Mouse (Mus musculus) embryonic facial prominence, embryonic 14.5 days (tissue): ENCODE results near the gene Clec18a. TPM values are rescaled to one million over a fixed set of nuclear protein-coding genes. Genes with fewer than 3 reads are reported as not detected.
A peak's percentile ranks its signal among the peaks of the same experiment; 100 is the strongest.
"Not testable (repeated sequence)": the region's sequence is repeated elsewhere in the genome, so short reads cannot be mapped to it uniquely, and the experiment has no call there.

Experiments
- ATAC-seq: fragments of 200-750 bp; cut with Nextera tagmentation; 2 replicates; pipeline ENCODE4 v1.8.0; 2017; ENCODE audit warnings: low read depth, moderate number of reproducible peaks, moderate TSS enrichment
- DNase-seq: peaks from one replicate; pipeline ENCODE4 v3.0.0-alpha.2; 2015; ENCODE audit warnings: low spot score
- H3K27ac ChIP-seq: fragments of 300-500 bp; sonication (generic); replicated peaks from 2 replicates; pipeline ENCODE4 v1.5.1; 2014; ENCODE audit warnings: low read depth, mild to moderate bottlenecking, low read length, moderate library complexity
- H3K27me3 ChIP-seq: fragments of 300-500 bp; sonication (generic); replicated peaks from 2 replicates; pipeline ENCODE4 v1.6.1; 2014; ENCODE audit warnings: low read length; ENCODE audit not compliant: control insufficient read depth, insufficient read depth
- H3K36me3 ChIP-seq: fragments of 300-500 bp; sonication (generic); 2 replicates; pipeline ENCODE4 v1.6.1; 2014; ENCODE audit warnings: low read length, mixed read lengths; ENCODE audit not compliant: control insufficient read depth, insufficient read depth
- H3K4me1 ChIP-seq: fragments of 300-500 bp; sonication (generic); 2 replicates; pipeline ENCODE4 v1.6.1; 2014; ENCODE audit warnings: antibody characterized with exemption, low read length; ENCODE audit not compliant: control insufficient read depth, insufficient read depth
- H3K4me2 ChIP-seq: fragments of 300-500 bp; sonication (generic); 2 replicates; pipeline ENCODE4 v1.6.1; 2014; ENCODE audit warnings: low read depth, mild to moderate bottlenecking, low read length, moderate library complexity, mixed read lengths
- H3K4me3 ChIP-seq: fragments of 300-500 bp; sonication (generic); 2 replicates; pipeline ENCODE4 v1.5.1; 2014; ENCODE audit warnings: low read depth, mild to moderate bottlenecking, low read length
- H3K9ac ChIP-seq: fragments of 300-500 bp; sonication (generic); 2 replicates; pipeline ENCODE4 v1.6.1; 2014; ENCODE audit warnings: low read depth, mild to moderate bottlenecking, low read length, moderate library complexity, mixed read lengths
- H3K9me3 ChIP-seq: fragments of 300-500 bp; sonication (generic); 2 replicates; pipeline ENCODE4 v1.6.1; 2016; ENCODE audit warnings: low read length; ENCODE audit not compliant: control insufficient read depth
- WGBS: fragments of 180-500 bp; shearing (Covaris S2); extraction: QIAGEN DNeasy Blood & Tissue Kit; methylation state at CpG from one replicate; pipeline ENCODE4 v1.1.7; 2014; 5-methylcytosine and 5-hydroxymethylcytosine counted together
- polyA plus RNA-seq: library from polyadenylated mRNA; unstranded; fragments of >200 nt; fragmentation: Nextera tagmentation; extraction: Ambion mirVana; gene quantifications from 2 replicates; pipeline ENCODE4 v1.2.1, GENCODE M21; 2014

The Clec18a gene
- polyA plus RNA-seq, 1 experiment from 2014 or later, result 0.68 TPM

DNA sequence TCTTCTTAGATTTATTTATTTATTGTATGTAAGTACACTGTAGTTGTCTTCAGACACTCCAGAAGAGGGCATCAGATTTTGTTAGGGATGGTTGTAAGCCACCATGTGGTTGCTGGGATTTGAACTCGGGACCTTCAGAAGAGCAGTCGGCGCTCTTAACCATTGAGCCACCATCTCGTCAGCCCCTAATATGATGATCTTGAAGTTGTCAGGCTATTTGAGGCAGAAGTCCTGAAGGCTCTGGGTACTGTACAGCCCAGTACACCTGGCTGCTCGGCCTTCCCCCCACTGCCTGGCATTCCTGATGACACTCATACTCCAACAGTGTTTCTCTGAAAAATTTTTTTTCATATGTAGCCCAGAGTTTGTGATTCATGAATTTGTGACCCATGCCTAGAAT lies 8.3 kb downstream of the Clec18a start:
- ATAC-seq, H3K4me2 ChIP-seq, H3K9me3 ChIP-seq, H3K4me3 ChIP-seq, H3K27ac ChIP-seq, DNase-seq, H3K36me3 ChIP-seq, H3K9ac ChIP-seq, H3K4me1 ChIP-seq, H3K27me3 ChIP-seq: not testable (repeated sequence)
- 83% methylated on average over 5 of the region's 5 CpGs for WGBS

DNA sequence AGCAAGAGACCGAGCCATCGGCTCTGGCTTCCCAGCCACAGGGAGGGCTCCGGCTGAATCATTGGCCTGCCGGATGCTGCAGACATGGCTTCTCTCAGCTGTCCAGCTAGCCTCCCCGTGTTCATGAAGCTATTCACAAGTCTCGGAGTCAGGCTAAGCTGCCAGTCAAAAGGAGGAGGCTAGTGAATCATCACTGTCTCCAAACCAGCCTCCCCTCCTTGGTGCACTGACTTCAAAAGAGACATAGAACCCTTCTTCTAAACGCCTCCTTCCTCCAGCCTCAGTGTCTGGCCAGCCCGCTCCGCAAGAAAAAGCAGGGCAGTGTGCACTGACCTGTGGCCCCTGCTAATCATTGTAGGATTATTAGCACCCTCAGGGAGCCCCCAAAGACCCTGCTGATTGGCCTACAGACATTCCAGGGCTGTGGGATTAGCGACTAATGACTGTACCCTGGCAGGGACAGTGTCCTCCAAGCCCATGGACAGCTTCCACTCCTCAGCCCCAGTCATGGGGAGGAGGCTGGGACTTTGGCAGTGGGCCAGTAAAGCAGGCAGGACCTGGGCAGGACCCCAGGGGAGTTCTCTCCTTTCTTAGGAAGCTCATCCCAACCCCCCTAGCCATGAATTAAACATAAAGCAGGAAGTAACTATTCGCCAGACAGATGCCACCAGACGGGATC lies 10.5 kb downstream of the Clec18a start:
- 46% methylated on average over 11 of the region's 12 CpGs for WGBS
- 0 out of 2 replicates have a peak, but pooled peaks have one; percentile 53 for ATAC-seq
- Histone ChIP-seq H3K4me1 (no peaks in the 10 kb centered on the region), H3K4me2 (no peak overlapping the region), H3K4me3 (no peak overlapping the region), H3K27ac (no peak overlapping the region), H3K27me3 (no peaks in the 10 kb centered on the region; the same call in 1 of the 2 replicates), H3K9ac (no peak overlapping the region), H3K9me3 (no peaks in the 10 kb centered on the region), H3K36me3 (no peaks in the 10 kb centered on the region)
- peak; percentile 18 for DNase-seq

GRCm38 (mm10) chr8:111079861-111080271 lies 12.4 kb downstream of the Clec18a start:
- Histone ChIP-seq H3K9ac (0 out of 2 replicates have a peak overlapping the region, but pooled peaks have one; percentile 19), H3K4me1 (no peaks in the 10 kb centered on the region), H3K9me3 (no peaks in the 10 kb centered on the region), H3K36me3 (no peaks in the 10 kb centered on the region), H3K4me2 (no peak overlapping the region), H3K27ac (no peak overlapping the region), H3K27me3 (no peaks in the 10 kb centered on the region; the same call in 1 of the 2 replicates), H3K4me3 (no peak overlapping the region)
- ATAC-seq (no peak), DNase-seq (peak; percentile 39)
- WGBS, result 35% methylated on average over 6 of the region's 6 CpGs

DNA sequence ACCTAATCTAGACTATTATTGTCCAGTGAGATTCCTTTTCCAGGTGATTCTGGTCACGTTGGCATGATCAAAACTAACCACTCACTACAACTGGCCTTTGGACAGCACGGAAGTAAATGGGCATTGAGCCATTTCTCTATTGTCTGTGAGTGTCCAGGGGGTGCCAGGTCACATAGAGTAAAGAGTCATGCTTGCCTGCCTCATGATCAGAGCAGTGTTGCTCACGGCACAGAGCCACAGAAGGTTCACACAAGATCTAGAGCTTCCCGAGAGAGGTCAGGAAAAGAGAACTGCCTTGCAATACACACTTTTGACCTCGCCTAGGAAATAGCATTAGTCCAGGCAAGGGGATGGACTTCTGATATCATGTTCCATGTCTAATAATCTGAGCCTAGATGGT lies 12.8 kb downstream of the Clec18a start:
- WGBS, result 53% methylated on average over 5 of the region's 5 CpGs
- H3K9me3 ChIP-seq, result no peaks in the 10 kb centered on the region
- H3K27me3 ChIP-seq, result no peaks in the 10 kb centered on the region; the same call in 1 of the 2 replicates
- DNase-seq, result no peak
- no peak overlapping the region for H3K4me3 ChIP-seq
- no peaks in the 10 kb centered on the region for H3K4me1 ChIP-seq
- no peak overlapping the region for H3K27ac ChIP-seq
- H3K4me2 ChIP-seq, result no peak overlapping the region
- no peak for ATAC-seq
- 0 out of 2 replicates have a peak overlapping the region, but pooled peaks have one; percentile 19 for H3K9ac ChIP-seq
- no peaks in the 10 kb centered on the region for H3K36me3 ChIP-seq

GRCm38 (mm10) chr8:111075926-111076325 lies 16.3 kb downstream of the Clec18a start:
- no peak overlapping the region for H3K9ac ChIP-seq
- WGBS, result 68% methylated on average over 3 of the region's 3 CpGs
- no peak for ATAC-seq
- no peaks in the 10 kb centered on the region for H3K9me3 ChIP-seq
- H3K4me1 ChIP-seq, result no peaks in the 10 kb centered on the region
- DNase-seq, result no peak
- no peaks in the 10 kb centered on the region for H3K36me3 ChIP-seq
- no peak overlapping the region for H3K4me2 ChIP-seq
- H3K27ac ChIP-seq, result no peak overlapping the region
- H3K27me3 ChIP-seq, result no peaks in the 10 kb centered on the region
- no peak overlapping the region for H3K4me3 ChIP-seq

DNA sequence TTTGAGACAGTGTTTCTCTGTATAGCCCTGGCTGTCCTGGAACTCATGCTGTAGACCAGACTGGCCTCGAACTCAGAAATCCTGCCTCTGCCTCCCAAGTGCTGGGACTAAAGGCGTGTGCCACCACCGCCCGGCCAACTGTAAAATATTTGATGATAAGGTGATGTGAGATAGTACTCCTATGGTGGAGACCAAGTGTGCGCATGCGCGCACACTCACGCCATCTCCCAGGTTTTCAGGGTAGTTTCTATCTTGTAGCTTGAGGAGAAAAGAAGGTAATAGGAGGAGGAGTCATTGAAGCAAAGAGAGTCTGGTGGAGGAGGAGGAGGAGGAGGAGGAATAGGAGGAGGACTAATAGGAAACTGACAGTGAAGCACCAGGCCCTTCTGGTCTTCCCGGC lies 23.6 kb downstream of the Clec18a start:
- not testable (repeated sequence) for H3K27ac ChIP-seq, ATAC-seq, H3K27me3 ChIP-seq, H3K4me3 ChIP-seq, H3K9me3 ChIP-seq, H3K36me3 ChIP-seq, H3K4me1 ChIP-seq, H3K9ac ChIP-seq, H3K4me2 ChIP-seq, DNase-seq
- 90% methylated on average over 9 of the region's 9 CpGs for WGBS

DNA sequence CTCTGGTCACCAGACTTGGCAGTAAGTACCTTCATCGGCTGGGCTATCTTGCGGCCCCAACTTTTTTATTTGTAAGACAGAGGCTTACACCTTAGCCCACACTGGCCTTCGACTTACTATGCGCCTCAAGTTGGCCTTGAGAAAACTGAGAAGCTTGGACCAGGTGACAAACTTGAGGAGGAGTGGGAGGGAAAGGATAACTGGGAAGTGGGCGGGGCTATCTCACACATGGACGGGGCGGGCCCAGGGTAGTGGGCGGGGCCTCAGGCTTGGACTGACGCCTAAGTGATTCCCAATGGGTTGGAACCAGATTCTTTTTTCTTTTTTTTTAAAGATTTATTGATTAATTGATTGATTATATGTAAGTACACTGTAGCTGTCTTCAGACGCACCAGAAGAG lies 24.8 kb downstream of the Clec18a start:
- DNase-seq, result no peak
- H3K4me2 ChIP-seq, result no peak overlapping the region
- H3K4me3 ChIP-seq, result no peak overlapping the region

GRCm38 (mm10) chr8:111066308-111066707 lies 25.9 kb downstream of the Clec18a start:
- no peak for DNase-seq
- no peak overlapping the region for H3K4me2 ChIP-seq
- WGBS, result 64% methylated on average over 4 of the region's 4 CpGs
- no peaks in the 10 kb centered on the region for H3K36me3 ChIP-seq
- H3K4me1 ChIP-seq, result 0 out of 2 replicates have a peak, but pooled peaks cover 6% of the 10 kb centered on the region
- no peak overlapping the region for H3K4me3 ChIP-seq
- H3K27ac ChIP-seq, result no peak overlapping the region
- no peaks in the 10 kb centered on the region for H3K27me3 ChIP-seq
- H3K9me3 ChIP-seq, result no peaks in the 10 kb centered on the region
- no peak overlapping the region for H3K9ac ChIP-seq
- ATAC-seq, result no peak

More for the DNA sequence above, 24.8 kb downstream of the Clec18a start:
- Histone ChIP-seq H3K9me3 (no peaks in the 10 kb centered on the region), H3K9ac (no peak overlapping the region), H3K27ac (no peak overlapping the region), H3K36me3 (no peaks in the 10 kb centered on the region), H3K27me3 (no peaks in the 10 kb centered on the region), H3K4me1 (0 out of 2 replicates have a peak, but pooled peaks cover 5% of the 10 kb centered on the region)
- ATAC-seq, result no peak
- 29% methylated on average over 10 of the region's 10 CpGs for WGBS

GRCm38 (mm10) chr8:111062893-111063292 lies 29.3 kb downstream of the Clec18a start:
- peak overlapping the region; percentile 61; the same call in 1 of the 2 replicates for H3K27ac ChIP-seq

More at GRCm38 (mm10) chr8:111062893-111063292, 29.3 kb downstream of the Clec18a start:
- Histone ChIP-seq H3K4me3 (peak overlapping the region; percentile 79), H3K4me2 (peak overlapping the region; percentile 70), H3K9me3 (no peaks in the 10 kb centered on the region), H3K4me1 (0 out of 2 replicates have a peak, but pooled peaks cover 10% of the 10 kb centered on the region), H3K27me3 (no peaks in the 10 kb centered on the region), H3K9ac (0 out of 2 replicates have a peak overlapping the region, but pooled peaks have one; percentile 30), H3K36me3 (no peaks in the 10 kb centered on the region)
- WGBS, result 49% methylated on average over 2 of the region's 2 CpGs
- ATAC-seq (no peak), DNase-seq (no peak)
